Mouse (Mus musculus): ENCODE measurements around the gene Taf11.

Gene Taf11

DNA sequence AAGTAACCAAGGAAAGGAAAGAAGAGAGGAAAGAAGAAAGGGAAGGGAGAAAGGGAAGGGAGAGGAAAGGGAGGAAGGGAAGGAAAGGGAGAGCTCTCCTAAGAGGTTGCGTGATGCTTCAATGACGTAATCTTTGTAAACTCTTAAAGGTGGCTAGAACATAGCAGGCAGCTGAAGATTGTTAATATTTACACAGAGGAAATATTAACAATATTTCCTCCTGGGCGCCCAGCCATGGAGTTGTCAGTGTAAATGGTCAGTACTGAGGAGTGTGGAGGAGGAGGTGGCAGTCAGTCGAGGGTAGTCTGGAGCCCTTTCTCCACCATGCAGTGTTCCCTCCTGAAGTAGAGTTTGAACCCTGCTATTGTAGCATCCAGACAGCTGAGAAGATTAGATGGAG is 15.4 kb upstream of the Taf11 start:
- intact Hi-C loops (cut with DNase I): no loop called here

- intact Hi-C loops (cut with DNase I): no loop called here
These were observed 12.6 kb upstream of the Taf11 start for GRCm38 (mm10) chr17:27922174-27922712.

DNA sequence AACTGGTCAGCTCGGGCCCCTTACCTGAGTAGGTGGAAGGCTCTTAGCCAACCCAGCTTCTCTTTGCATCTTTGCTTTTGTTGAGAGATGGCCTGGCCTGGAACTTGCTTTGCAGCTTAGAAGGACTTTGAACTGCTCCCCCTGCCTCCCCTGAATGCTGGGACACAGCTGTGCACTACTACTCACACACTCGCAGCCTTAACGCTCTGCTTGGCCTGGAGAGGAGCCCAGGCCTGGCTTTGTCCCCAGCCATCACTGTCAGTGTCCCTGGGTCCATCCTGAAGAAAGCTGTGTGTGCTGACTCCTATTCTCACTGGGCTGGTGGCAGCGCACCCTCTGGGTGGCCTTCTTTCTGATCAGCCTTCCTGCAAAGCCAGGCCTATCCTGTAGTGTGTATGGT is 11.0 kb upstream of the Taf11 start:
- intact Hi-C loops (cut with DNase I): no loop called here

DNA sequence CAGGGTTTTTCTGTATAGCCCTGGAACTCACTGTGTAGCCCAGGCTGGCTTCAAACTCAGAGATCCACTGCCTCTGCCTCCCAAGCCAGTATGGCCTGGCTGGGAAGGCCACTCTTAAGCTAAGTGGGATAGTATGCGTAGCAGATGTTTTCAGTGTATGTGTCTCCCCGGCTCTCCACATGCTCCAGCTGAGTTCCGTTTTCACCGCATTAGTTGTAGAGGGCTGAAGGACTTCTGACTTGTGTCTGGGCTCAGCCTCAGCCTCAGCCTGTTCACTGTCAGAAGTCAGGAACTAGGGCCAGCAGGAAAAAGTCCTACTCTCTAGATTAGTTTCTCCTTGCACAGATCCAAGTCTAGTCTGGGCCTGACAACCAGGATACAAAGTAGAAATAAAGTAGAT is 6.7 kb upstream of the Taf11 start:
- intact Hi-C loops (cut with DNase I): loop anchor here (5.0 kb wide), 1 partner anchor 36 kb away; no protein-coding TSS in a partner anchor

- intact Hi-C loops (cut with DNase I): loop anchor here (5.0 kb wide), 2 partner anchors 38 to 73 kb away; no protein-coding TSS in a partner anchor
These were observed 5.1 kb upstream of the Taf11 start for GRCm38 (mm10) chr17:27914742-27915141.

GRCm38 (mm10) chr17:27911371-27911770 is 1.7 kb upstream of the Taf11 start:
- intact Hi-C loops (cut with DNase I): loop anchor here (5.0 kb wide), 1 partner anchor 76 kb away; no protein-coding TSS in a partner anchor

- intact Hi-C loops (cut with DNase I): loop anchor here (5.0 kb wide), 1 partner anchor 163 kb away; no protein-coding TSS in a partner anchor
These were observed 589 bp downstream of the Taf11 start, which contains the start of gene Anks1 for GRCm38 (mm10) chr17:27908888-27909621. Anks1 (plus strand) TSS chr17:27909306.

- intact Hi-C loops (cut with DNase I): loop anchor here (5.0 kb wide), 1 partner anchor 164 kb away; no protein-coding TSS in a partner anchor
These were observed 1.3 kb downstream of the Taf11 start for GRCm38 (mm10) chr17:27908206-27908887.

- intact Hi-C loops (cut with DNase I): loop anchor here (5.0 kb wide), 1 partner anchor 165 kb away; no protein-coding TSS in a partner anchor
These were observed 2.0 kb downstream of the Taf11 start for GRCm38 (mm10) chr17:27907512-27908205.

GRCm38 (mm10) chr17:27886499-27887210 is 23.0 kb downstream of the Taf11 start:
- intact Hi-C loops (cut with DNase I): loop anchor here (10.0 kb wide), 1 partner anchor 232 kb away; the partner anchor contains the start of gene Pacsin1

GRCm38 (mm10) chr17:27883994-27884393 is 25.6 kb downstream of the Taf11 start:
- intact Hi-C loops (cut with DNase I): loop anchor here (10.0 kb wide), 1 partner anchor 229 kb away; the partner anchor contains the start of gene Pacsin1

DNA sequence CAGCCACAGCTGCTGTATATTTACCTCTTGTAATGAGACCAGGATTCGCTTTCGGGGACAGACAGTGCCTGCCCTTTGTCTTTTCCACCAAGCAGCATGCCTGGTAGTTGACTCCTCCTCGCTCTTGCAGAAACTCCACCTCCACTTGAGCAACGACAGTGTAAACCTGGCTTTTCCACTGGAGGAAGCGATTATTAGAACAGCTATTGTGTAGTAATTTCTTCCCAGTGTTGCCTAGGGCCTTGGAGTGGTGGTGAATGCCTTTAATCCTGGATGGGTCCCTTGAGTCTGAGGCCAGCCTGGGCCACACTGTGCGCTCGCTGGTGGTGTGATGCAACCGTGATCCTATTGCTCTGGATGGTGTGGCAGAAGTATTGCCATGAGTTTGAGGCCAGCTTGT is 26.5 kb downstream of the Taf11 start:
- intact Hi-C loops (cut with DNase I): loop anchor here (10.0 kb wide), 1 partner anchor 228 kb away; the partner anchor contains the start of gene Pacsin1

- intact Hi-C loops (cut with DNase I): loop anchor here (10.0 kb wide), 1 partner anchor 227 kb away; the partner anchor contains the start of gene Pacsin1
These were observed 28.1 kb downstream of the Taf11 start for GRCm38 (mm10) chr17:27881518-27881917.

DNA sequence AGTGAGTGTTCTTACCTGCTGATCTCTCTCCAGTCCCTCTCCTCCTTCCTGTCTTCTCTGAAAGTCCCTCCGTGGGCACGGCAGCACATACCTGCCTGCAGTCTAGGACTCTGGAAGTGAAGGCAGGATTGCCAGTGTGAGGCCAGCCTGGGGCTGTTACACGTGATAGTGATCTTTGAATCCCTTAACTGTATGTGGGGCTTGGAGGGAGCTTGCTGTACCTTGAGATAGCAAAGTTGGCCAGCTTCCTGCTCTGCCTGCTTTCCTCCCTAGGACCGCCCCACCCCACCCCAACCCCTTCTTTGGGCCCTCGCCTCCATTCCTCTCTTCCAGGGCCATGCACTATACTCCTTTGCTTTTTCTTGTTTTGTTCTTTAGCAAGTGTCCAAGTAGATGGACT is 35.1 kb downstream of the Taf11 start:
- intact Hi-C loops (cut with DNase I): no loop called here

- intact Hi-C loops (cut with DNase I): no loop called here
These were observed 36.1 kb downstream of the Taf11 start for GRCm38 (mm10) chr17:27873583-27873982.

- intact Hi-C loops (cut with DNase I): no loop called here
These were observed 37.8 kb downstream of the Taf11 start for GRCm38 (mm10) chr17:27871851-27872250.

- intact Hi-C loops (cut with DNase I): no loop called here
These were observed 42.9 kb downstream of the Taf11 start for GRCm38 (mm10) chr17:27866737-27867136.

- intact Hi-C loops (cut with DNase I): no loop called here
These were observed 44.2 kb downstream of the Taf11 start for GRCm38 (mm10) chr17:27865461-27865860.

DNA sequence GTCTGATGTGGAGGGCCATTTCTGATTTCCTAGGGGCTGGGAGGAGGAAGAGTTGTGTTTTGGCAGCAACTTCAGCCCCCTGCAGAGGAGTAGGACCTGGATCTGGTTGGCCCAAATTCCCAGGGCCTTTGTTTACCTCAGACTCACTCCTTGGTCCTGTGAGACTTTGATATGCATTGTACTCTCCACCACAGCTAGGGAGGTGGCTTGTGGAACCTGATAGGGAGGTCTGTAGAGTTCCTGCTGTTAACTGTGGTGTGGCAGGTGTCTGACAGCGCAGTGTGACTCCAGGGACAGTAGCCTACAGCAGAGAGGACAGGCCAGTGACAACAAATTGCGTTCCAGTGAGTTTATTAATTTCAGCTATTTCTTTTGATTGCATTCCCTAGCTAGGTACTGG is 50.5 kb downstream of the Taf11 start:
- intact Hi-C loops (cut with DNase I): loop anchor here (5.0 kb wide), 1 partner anchor 38 kb away; no protein-coding TSS in a partner anchor

Data from adrenal gland (tissue).